Comparison of ENCODE assay signal across 24 mouse cellular contexts in the genomic region with DNA sequence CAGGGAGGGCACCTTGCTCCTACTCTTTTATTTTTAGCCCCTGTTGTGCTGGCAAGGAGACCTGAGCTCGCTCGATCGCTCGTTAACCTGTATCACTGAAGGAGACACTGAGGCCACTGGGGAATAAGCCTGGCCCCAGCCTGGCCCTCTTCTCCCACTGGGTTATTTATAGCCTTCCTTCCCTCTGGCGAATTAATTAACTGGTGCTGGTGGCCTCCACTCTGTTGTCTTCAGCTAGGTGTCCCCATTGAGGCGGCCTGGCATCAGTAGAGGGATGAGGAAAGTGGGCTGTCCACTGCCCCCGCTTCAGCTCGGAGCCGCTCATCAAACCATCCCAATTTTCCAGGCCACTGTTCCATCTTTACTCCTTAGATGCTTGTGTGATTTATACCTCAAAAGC.
DNase-seq lines count a peak whose midpoint lies in the region; ATAC-seq and TF ChIP-seq lines count a peak whose summit lies in the region.
"Had no signal": no experiment of that assay in that cellular context is flagged by ENCODE, and none has a peak within 500 bp of the region (broad histone marks: within the 10 kb centered on the region; RNA-seq: fewer than 3 reads in every experiment).

No protein-coding gene starts in this region.

- no peak overlapping the region for H3K4me2 ChIP-seq in lung, embryonic 15.5 days
- H3K4me2 ChIP-seq: forebrain, embryonic 12.5 days; hindbrain, embryonic 15.5 days; midbrain, embryonic 15.5 days had no signal

- no peaks in the 10 kb centered on the region; the same call in 1 of the 2 replicates for H3K4me1 ChIP-seq in cerebellum, adult 2 months (ENCODE audit: control insufficient read depth, insufficient read depth, low read length)
- H3K4me1 ChIP-seq in heart, adult 2 months (ENCODE audit: control insufficient read depth, insufficient read depth, low read length) = peaks cover 18% of the 10 kb centered on the region
- H3K4me1 ChIP-seq in lung, embryonic 15.5 days = no peaks in the 10 kb centered on the region
- H3K4me1 ChIP-seq: megakaryocyte, embryonic 14.5 days had no signal

- no peaks in the 10 kb centered on the region for H3K79me2 ChIP-seq in heart, adult 2 months (replicated peaks; ENCODE audit: control insufficient read depth, insufficient read depth, low read length)

- no peak overlapping the region for H3K27ac ChIP-seq in cerebellum, adult 2 months (ENCODE audit: insufficient read depth, low read length)
- no peak overlapping the region for H3K27ac ChIP-seq in heart, adult 2 months
- no peak overlapping the region for H3K27ac ChIP-seq in lung, embryonic 15.5 days
- H3K27ac ChIP-seq: forebrain, embryonic 12.5 days; hindbrain, embryonic 15.5 days; left cerebral cortex, adult 2 months; midbrain, embryonic 15.5 days had no signal

- 0 out of 2 replicates have a peak, but pooled peaks have one; percentile 9 for TF ChIP-seq CTCF in cerebellum, adult 2 months (IDR thresholded peaks at IDR 0.05; ENCODE audit: borderline replicate concordance, insufficient read depth, low read depth, low read length)
- TF ChIP-seq CTCF in heart, adult 2 months (IDR thresholded peaks at IDR 0.05) = peak; percentile 70

- TF ChIP-seq POLR2A in cerebellum, adult 2 months (IDR thresholded peaks at IDR 0.05; ENCODE audit: borderline replicate concordance, insufficient read depth, low read length) = no peak
- TF ChIP-seq POLR2A in heart, adult 2 months (IDR thresholded peaks at IDR 0.05; ENCODE audit: insufficient read depth, low read depth, low read length) = 0 out of 2 replicates have a peak, but pooled peaks have one; percentile 19

- 70% methylated on average over 9 of the region's 9 CpGs for WGBS in cerebellum, adult 2 months
- 39% methylated on average over 9 of the region's 9 CpGs for WGBS in heart, adult 2 months
- WGBS in lung, embryonic 15.5 days = 85% methylated on average over 9 of the region's 9 CpGs

- H3K9me3 ChIP-seq in lung, embryonic 15.5 days = no peaks in the 10 kb centered on the region
- H3K9me3 ChIP-seq: forebrain, embryonic 12.5 days; hindbrain, embryonic 15.5 days; midbrain, embryonic 15.5 days had no signal

- H3K9ac ChIP-seq in heart, adult 2 months (ENCODE audit: low read depth, low read length) = no peak overlapping the region
- no peak overlapping the region for H3K9ac ChIP-seq in lung, embryonic 15.5 days
- H3K9ac ChIP-seq: forebrain, embryonic 12.5 days; hindbrain, embryonic 15.5 days; midbrain, embryonic 15.5 days had no signal

- no peaks in the 10 kb centered on the region for H3K27me3 ChIP-seq in cerebellum, adult 2 months (ENCODE audit: control insufficient read depth, insufficient read depth, low read length)
- no peaks in the 10 kb centered on the region for H3K27me3 ChIP-seq in heart, adult 2 months (ENCODE audit: control insufficient read depth, insufficient read depth, low read length)
- H3K27me3 ChIP-seq in lung, embryonic 15.5 days = peaks cover 14% of the 10 kb centered on the region; the same call in 1 of the 2 replicates
- H3K27me3 ChIP-seq: midbrain, embryonic 15.5 days; Patski had no signal

- no peaks in the 10 kb centered on the region for H3K36me3 ChIP-seq in heart, adult 2 months (ENCODE audit: control insufficient read depth, insufficient read depth, low read length)
- H3K36me3 ChIP-seq in lung, embryonic 15.5 days = no peaks in the 10 kb centered on the region
- H3K36me3 ChIP-seq: forebrain, embryonic 12.5 days; hindbrain, embryonic 15.5 days; midbrain, embryonic 15.5 days had no signal

- H3K4me3 ChIP-seq in cerebellum, adult 2 months (replicated peaks; ENCODE audit: insufficient read depth, low read depth, low read length) = no peak overlapping the region
- no peak overlapping the region for H3K4me3 ChIP-seq in heart, adult 2 months
- no peak overlapping the region for H3K4me3 ChIP-seq in lung, embryonic 15.5 days
- H3K4me3 ChIP-seq: forebrain, embryonic 12.5 days; hindbrain, embryonic 15.5 days; left cerebral cortex, adult 2 months; megakaryocyte, embryonic 14.5 days; midbrain, embryonic 15.5 days had no signal

- peak; percentile 69; the same call in 1 of the 2 replicates for TF ChIP-seq EP300 in heart, adult 2 months (IDR thresholded peaks at IDR 0.05; ENCODE audit: insufficient read depth, low read depth, low read length)

- ATAC-seq in lung, embryonic 15.5 days (ENCODE audit: borderline replicate concordance, extremely low read depth, low FRiP score, low TSS enrichment) = peak; percentile 35; the same call in 1 of the 2 replicates
- ATAC-seq: intestine, embryonic 16.5 days; midbrain, embryonic 15.5 days; Patski had no signal

- DNase-seq in cerebellum, adult 2 months = no peak
- DNase-seq in cerebellum, adult 11-12 months = no peak
- peak in 1 of 2 experiments; percentile 56 for DNase-seq in heart, adult 2 months
- no peak for DNase-seq in heart, postnatal 25 days (ENCODE audit: low spot score)
- DNase-seq in lung, postnatal 4 days = no peak
- peak; percentile 19 for DNase-seq in skeletal muscle tissue, adult 2 months (ENCODE audit: low read depth, low spot score)
- no peak for DNase-seq in frontal cortex, postnatal 10 days (ENCODE audit: low spot score in 2 of 2)
- DNase-seq: adrenal gland, adult 8-10 months; cerebellum, adult 11 months; gastrocnemius, postnatal 25 days; kidney, postnatal 25 days; layer of hippocampus, adult 9-11 months; left cerebral cortex, postnatal 4 days; liver; lung, postnatal 14 days; thymus, postnatal 36 days had no signal

- intact Hi-C loops in heart, adult 2 months (cut with DNase I) = no loop called here
- intact Hi-C loops in heart, postnatal 25 days (cut with DNase I) = no loop called here
